Mouse (Mus musculus): ENCODE measurements at regions not wholly inside any gene's neighbourhood (a gene's known extent, or its start where the extent isn't known, plus 50 kb on each side); places are given as distances from the start of the nearest gene placed in this dataset.

DNA sequence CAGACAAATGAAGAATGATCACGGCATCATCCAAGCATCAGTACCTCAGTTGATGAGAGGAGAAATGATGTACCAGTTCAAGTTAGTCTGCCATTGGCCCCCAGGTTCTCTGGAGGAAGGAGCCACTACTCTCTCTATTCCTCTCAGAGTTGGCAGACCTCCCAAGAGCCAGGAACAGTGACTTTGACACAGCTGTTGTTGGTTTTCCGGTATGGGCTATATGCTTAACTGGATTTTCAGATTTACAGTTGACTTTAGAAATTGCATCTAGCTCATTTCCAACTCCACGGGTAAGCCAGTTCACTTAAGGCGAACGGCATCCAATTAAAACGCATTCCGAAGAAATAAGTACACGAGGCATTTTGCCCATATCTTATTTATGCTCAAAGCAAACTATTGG, 182.9 kb upstream of the Ppargc1a start:
- DNase-seq = no peak

DNA sequence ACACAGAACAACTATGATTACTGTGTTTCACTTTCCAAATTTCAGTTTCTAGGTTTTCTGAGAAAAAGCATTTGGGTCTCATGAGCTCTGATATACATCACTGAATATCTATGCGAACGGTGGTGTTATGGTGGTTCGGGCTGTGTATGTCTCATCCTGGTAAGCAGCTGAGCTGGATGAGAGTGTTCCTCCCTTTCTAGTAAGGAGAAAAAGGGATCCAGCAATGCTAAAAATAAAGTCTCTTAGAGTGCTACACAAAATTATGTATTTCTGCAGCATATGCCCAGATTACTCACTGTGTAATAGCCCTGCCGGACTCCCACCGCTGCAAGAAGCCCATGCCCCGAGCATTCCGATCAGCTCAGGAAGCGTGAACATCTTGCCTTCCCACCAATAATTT, 173.4 kb upstream of the Ppargc1a start:
- no peak for DNase-seq

DNA sequence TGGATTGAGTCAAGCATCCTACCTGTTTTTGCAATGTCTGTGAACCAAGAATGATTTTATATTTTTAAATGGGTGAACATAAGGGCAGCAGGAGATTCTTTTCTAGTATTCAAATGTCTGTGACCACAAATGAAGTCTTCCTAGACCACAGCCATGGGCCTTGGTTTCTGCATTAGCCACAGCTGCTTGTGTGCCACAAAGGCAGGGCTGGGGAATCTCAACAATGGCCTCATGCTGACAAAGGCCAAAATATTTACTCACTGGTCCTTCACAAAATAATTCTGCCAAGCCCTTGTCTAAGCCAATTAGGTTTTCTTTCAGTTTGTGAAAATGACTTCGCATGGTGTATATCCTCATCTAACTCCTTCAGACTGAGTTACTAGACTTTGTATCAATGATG, 162.7 kb upstream of the Ppargc1a start:
- no peak for DNase-seq

DNA sequence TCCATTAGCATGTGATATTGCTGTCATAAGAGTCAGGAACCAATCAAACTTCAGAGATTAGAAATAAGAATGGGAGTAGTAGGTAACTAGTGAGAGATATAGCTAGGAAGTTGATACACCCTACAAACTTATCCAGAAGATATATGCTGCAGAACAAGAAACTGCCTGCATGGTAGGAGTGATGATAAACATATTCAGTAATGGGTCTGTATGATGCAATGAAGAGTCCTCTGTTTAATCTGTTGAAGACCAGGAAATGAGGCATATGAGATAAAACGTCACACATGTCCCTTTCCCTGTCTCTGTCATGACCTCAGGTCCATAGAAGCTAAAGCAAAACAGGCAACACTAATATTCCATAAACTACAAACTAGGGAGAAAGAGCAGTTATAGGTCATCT, 162.2 kb upstream of the Ppargc1a start:
- no peak for DNase-seq

DNA sequence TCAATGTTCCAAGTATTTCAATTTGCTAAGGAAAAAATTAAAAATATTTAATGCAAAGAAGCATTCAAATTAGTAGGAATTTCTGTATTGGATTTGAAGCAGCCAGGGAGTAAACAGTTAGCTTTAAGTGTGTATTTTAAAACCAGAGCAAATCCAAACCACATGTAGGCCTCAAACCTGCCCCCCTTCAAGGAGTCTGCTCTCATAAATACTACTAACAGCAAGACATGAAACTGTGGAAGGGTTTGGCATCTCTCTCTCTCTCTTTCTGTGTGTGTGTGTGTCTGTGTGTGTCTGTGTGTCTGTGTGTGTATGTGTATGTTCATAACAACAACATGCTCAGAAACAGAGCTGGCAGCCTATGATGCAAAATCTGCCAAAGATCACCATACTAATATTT, 159.2 kb upstream of the Ppargc1a start:
- DNase-seq = no peak

DNA sequence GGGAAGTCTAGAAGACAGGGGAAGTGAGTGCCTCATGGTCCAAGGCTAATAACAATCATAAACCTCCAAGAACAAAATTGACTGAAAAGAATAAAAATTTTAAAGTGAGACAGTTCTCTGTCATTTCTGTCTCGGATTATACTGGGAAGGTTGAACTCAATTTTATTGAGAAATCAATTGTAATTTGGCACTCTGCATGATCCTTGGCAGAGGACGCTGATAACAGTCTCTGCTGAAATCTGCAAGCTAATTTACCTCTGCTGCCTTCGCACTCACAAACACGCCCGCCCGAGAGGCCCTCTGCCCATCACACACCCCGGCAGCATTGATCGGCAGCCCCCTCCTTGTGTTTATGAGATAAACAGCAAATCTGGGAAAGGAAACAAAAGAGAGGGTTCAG, 151.4 kb upstream of the Ppargc1a start:
- no peak for DNase-seq

DNA sequence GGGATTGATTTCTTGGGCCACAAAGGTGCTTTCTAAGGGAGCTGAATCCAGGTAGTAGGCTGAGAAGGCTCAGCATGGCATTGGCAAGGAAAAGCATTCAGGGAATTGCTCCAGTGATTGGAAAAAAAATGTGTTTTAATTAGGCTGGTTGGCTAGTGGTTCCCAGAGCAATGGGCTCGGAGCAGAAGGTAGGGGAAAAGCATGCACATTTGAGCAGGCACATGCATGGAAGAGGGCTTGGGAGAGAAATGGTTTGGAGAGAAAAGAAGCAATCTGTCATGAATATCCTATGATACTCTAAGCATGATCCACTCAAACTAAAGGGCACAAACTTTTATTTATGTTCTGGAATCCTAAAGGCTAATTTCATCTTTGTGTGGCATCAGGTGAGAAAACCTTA, 150.9 kb upstream of the Ppargc1a start:
- no peak for DNase-seq

DNA sequence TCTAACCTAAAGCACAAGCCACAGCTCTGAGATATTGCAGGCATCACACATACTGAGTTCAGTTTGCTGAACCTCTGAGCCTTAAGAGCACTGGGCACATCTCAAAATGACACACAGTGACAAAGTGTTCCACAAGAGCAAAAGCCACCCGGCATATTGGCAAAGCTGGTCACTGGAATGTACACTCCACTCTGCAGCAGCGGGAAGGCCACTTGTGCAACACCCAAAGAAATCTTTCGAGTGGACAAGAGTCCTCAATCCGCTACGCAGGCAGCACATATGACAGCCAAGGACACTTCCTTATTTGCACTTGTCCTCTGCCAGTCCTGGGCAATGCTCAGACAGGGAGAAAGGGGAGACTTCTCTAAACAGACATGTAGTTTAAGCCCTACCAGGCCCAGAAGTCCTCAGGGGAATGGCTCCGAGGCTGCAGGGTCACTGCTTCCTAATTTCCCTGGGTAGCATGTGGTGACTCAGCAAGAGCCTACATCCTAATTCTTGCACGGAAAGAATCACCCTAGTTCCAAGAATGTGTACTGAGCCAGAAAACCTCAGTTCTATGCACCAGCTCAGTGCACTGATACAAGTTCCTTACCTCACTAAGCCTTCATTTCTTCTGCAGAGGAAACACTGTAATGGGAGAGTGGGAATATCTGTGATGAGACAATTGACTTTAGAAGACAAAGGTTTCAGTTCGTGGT, 144.5 kb upstream of the Ppargc1a start:
- no peak for DNase-seq

DNA sequence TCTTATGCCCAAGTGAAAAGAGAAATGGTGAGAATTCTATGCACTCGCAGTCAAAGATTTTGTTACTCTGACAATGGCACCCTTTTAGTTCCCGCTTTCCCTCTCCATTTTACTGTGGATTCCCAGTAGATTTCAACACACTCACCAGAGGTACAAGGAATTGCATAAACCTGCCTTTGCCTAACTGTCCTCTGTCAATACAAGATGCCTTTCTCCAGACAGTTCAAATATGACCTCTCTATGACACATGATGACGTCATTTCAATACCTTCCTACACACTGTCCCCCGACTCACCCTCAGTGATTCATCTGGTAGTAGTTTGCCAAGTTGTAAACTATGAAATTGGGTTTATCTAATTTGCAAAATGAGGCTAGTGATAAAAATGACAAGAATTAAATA, 143.1 kb upstream of the Ppargc1a start:
- no peak for DNase-seq

DNA sequence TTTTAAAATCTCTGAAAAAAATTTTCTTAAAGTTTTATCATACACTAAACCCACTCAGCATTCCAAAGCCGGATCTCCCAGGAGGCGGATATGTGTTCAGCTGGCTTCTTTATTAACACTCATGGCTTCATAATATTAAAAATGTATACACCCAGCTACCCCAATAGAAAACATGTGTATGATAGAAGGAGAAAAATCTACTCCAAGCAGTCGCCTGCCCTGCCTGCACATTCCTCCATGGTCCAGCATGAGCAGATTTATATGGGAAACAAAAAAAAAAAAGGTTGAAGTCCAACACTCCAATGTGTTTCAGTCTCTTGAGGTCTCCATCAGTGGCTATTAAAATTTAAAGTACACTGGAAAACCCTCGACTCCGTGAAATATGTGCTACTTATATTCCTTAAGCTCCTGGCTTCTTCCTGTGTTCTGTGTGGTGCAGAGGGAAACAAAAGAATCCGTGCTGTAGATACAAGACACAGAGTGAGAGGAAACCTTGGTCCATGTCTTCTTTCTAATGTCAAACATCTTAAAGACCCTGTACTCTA, 142.0 kb upstream of the Ppargc1a start:
- DNase-seq = no peak

DNA sequence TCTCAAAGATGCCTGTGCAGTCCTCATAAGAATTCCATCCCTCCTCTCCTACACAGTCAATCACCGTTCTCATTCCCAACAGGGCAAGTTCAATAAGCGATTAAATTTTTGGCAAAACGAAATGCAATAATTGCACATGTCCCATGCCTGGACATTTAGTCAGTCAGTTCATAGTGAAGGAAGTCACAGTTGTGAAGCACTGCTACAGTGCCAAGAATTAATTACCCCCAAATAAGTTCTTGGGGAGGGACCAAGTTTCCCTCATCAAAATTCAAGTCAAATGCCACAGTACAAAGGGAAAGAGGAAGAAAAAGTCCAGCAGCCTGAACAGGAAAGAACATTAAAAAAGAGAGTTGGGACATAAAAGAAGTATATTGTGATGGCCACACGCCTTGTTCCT, 112.4 kb upstream of the Ppargc1a start:
- DNase-seq = no peak

DNA sequence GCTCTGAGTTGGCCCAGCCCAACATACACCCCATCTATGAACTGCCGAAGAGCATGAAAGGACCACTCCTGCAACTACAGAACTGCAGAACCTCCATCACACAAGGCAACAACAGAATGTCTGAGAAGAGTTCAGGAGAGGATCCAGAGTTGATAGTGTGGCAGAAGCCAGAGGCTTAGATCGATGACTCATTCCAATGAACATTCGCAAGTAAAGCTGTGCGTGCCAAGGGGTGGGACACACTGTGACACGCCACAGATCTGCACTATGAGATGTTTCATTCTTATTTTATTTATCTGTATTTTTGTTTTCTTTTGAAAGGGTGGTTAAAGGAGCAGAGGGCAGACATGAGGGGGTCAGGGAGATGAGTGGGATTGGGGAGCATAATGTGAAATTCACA, 103.7 kb upstream of the Ppargc1a start:
- no peak for DNase-seq

DNA sequence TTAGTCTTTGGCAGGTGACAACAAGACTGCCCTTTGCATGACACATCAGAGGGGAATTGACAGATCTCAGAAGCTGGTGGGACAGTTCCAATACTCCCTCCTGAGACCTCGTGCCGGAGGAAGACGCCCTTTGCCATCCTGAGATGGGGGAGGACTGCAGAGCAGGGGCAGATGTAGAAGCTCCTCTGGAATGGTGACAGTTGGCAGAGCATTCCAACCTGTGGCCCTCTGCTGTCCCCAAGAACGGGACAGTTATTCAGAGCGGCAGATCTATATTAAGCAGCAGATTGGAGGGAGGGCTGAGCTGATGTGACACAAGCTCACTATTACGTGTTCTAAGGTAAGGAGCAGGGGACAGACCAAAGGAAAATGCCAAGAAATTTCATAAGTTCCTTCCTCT, 97.7 kb upstream of the Ppargc1a start:
- DNase-seq = no peak

DNA sequence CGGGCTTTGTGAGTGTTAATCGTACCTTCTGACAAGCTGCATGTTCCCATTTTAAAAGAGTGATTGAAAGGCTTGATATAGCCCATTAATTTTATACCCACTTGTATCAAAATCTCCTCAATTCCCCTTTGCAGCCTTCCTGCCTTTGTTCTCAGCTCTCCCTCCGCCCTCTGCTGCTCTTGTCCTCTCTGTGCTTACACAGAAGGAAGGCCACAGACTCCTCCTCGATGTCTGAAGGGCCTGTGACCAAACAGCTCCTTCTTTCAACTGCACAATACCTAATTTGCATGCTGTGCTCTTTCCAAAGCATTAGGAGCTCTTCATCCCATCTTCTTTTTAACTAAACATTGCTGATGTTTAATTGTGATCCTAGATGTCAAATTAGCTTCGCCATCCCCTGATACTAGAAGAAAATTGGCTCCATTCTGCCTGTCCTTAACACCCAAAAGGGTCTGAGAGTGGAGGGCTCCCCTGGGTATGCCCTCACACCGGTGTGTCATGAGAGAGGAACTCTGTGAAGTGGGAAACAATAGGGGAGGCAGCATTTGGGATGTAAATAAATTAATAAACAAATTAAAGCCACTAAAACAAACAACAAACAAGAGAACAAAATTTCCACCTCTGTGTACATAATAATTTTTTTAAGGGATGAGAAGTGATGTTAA, 90.8 kb upstream of the Ppargc1a start:
- no peak for DNase-seq

DNA sequence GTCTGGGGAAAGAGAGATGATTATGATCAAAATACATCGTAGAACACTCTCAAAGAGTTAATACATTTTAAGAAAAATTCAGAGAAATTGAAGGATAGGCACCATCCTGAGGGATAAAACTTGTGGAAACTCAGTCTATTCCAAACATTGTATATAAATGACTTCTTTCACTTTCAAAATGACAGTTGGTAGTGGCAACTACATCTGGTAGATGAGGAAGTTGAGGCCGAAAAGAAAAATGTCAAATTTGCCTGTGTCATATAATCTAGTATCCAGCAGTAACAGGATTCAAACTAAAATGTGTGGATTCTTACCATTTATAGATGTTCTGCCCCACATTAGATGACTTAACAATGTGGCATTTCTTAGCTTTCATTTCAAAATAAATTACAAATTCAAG, 86.0 kb upstream of the Ppargc1a start:
- DNase-seq = no peak

DNA sequence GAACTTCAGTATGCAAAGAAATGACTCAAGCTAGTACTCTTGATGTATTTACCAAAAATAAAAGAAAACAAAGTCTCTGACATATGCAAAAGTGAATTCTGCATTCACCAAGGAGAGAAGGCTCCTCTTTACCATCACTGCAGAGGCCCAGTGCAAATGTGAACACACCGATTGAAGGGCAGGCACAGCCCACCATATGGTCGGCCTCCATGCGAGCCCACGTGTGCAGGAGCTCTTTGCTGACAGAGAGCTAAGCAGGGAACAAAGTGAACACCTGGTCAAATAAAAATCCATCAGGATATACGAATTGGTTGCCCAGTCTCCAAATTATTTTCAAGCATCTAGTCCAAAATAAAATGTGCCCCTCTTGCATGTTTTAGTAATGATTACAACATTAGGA, 56.9 kb upstream of the Ppargc1a start:
- DNase-seq = no peak
